Mouse (Mus musculus) gastrocnemius, adult 18-20 months (tissue): ENCODE measurements at regions not wholly inside any gene's neighbourhood (a gene's known extent, or its start where the extent isn't known, plus 50 kb on each side); places are given as distances from the start of the nearest gene placed in this dataset.
"Not testable (repeated sequence)": the region's sequence is repeated elsewhere in the genome, so short reads cannot be mapped to it uniquely, and the experiment has no call there.

ENCODE experiments used
- DNase-seq: peaks from one replicate; pipeline ENCODE4 v3.0.0; 2021; ENCODE audit warnings: low spot score

DNA sequence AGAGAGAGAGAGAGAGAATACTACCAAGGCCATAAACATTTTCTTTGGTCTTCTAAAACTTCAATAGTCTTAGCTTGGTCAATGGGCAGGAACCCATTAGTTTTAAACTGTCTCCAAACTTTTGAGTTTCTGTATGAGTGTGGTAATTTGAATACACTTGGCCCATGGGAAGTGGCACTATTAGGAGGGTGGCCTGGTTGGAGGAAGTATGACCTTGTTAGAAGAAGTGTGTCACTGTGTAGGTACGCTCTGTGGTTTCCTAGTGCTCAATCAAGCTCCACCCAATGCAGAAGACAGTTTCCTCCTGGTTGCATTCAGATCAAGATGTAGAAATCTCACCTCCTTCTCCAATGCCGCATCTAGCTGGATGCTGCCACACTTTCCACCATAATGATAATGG is 94.5 kb upstream of the Ipo5 start:
- no peak for DNase-seq

DNA sequence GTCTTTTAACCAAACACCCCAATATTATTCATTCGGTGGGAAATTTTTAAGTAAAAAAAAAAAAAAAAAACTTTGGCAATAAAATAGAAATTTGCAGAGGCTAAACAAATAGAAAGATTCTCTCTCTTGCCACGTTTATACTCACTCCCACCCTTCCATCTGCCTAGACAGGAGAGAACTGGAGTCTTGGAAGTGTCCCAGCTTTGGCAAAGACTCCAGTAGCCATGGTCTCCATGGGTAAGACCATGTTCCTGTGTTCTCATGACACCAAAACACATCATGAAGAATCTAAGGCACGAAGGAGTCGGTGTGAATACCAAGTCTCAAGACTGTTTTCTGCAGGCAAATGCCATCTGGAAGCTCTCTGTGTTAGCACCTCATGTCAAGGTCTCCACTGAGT is 84.8 kb upstream of the Ipo5 start:
- no peak for DNase-seq

DNA sequence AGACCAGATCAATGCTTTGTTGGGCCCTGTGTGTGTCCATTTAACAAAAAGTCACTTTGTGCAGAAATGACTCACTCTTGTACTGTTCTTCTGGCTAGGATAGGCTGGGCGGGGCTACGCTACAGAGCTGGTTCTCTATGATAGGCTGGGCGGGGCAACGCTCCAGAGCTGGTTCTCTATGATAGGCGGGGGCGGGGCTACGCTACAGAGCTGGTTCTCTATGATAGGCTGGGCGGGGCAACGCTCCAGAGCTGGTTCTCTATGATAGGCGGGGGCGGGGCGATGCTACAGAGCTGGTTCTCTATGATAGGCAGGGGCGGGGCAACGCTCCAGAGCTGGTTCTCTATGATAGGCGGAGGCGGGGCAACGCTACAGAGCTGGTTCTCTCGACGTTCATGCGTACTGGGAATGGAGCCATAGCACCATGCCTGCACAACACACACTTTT is 80.6 kb upstream of the Ipo5 start:
- not testable (repeated sequence) for DNase-seq

DNA sequence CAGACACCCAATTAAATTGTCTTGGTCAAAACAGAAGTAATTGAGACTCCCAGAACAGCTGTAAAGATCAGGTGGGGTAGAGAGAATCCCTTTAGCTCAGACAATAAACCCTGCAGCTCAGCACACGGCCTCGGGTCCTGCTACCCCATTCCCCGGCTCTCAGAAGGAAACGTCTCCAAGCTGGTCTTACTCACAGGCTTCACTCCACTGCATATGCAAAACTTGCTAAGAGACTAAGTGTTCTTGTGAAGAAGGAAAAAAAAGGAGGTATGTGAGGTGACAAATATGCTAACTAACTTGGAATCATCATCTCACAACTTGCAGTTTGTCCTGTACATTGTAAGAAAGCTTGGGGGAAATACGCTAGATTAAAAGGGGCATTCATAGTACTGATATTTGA is 79.6 kb upstream of the Ipo5 start:
- DNase-seq, result no peak

DNA sequence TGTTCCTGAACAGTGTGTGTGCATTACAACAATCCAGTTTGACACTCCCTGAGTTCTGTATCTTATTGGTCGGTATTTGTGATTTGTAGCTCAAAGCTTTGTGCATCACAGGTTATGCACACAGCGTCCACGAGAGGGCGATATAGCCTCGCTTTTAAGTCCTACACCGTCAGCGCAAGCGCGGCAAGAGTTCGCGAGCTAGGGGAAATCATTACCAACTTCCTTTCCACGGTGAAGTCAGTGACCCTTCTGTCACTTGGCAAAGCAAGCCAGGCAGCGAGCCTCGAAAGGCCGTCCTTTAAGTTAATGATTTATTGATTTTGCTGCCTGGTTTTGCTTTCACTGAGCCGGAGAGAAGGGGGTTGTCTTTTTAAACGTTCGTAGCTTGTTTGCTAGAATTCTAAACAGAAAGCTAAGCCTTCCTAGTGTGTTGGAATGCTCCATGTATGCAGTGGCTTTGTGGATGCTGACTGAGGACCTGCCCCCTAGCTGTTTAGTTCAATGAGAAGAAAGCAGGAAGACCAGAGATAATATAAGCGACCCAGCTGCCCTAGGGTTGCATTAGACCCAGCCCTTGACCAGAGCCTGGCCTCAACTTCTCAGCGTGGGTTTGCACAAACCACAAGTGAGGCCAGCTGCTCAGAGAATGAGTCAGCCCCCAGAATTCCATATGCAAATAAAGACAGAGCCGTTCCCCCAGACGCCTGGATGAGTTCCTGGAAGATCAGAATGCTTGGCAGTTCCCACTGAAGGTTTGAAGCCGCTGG is 79.0 kb upstream of the Ipo5 start:
- peak; percentile 90 for DNase-seq

DNA sequence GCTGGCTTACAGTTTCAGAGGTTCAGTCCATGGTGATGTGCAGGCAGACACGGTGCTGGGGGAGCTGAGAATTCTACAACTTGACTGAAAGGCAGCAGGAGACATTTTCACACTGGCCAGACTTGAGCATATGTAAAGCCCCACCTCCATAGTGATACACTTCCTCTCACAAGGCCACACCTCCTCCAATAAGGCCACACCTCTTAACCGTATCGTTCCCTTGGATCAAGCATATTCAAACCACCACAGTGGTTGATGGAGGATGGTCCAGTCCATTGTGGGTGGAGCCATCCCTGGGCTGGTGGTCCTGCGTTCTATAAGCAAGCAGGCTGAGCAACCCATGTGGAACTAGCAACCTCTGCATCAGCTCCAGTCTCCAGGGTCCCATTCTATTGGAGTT is 76.2 kb upstream of the Ipo5 start:
- no peak for DNase-seq

DNA sequence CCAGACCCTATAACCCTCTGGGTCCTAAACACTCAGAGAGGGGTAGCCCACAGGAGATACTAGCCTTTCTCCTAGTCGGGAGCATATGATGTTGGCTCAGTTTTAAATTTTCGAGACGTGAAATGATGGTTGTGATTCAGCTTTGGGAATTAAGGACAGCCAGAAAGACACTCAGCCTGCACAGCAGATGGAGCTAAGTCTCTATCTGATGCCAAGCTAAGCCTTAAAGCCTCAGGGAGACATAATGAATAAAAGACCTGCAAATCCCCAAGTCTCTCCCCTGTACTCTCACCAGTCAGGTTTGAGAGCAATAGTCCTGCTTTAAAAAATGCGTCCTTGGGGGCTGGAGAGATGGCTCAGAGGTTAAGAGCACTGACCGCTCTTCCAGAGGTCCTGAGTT is 75.3 kb upstream of the Ipo5 start:
- no peak for DNase-seq

DNA sequence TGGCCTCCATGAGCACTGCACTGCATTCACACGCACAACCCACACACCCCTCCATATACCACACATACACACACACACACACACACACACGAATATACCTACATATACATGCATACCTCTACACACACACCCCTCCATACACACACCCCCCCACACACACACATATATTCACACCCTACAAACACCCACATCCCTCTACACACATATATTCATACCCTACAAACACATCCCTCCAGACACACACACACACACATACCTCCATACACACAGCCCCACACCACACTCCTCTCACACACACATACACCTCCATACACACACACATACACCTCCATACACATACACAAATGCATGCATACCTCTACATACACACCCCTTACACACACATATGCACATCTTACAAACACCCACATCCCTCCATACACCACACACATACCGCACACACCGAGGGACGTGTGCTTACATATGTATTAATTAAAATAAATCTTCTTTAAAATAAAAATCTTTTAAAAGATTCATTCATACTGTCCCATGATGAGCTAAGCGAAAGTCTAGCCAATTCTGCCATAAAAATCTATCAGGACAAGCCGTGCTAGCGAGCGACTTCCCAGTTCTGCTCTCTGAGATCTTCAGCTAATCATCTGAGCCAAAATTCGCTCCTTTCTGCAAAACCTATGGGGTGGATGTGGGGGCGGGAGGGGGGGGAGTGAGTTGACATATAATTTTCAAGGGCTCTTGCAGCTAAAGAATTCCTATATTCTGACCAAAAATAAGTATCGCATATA is 74.3 kb upstream of the Ipo5 start:
- no peak for DNase-seq

DNA sequence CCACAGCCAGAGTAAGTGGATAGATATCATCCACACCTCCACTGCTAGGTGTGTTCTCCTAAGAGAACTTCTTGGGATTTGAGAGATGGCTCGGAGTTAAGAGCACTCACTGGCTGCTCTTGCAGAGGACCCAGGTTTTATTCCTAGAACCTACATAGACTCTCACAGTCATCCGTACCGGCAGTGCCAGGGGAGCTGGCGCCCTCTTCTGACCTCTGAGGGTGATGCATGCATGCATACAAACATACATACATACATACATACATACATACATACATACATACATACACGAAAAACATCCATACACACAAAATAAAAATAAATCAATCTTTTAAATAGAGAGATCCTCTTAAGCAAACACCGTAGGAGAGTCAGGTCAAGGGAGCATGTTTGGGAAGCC is 70.1 kb upstream of the Ipo5 start:
- DNase-seq, result no peak

DNA sequence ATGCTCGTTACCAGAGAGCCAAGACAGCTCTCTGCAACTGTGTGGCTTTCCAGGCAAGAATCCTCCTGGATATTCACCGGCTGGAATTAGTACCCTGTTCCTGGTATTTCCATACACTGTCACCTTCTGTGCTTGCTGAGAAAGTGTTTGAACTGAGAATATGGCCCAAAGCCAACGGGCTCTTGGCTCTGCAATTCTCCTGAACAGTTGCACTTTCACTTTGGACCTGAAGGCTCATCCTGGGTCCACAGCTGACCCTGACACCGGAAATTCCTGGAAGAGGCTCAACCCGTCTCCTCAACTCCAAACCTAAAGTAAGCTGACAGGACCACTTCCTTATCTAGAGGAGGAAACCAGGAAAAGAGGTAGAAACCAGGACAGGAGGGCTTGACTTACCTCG is 69.7 kb upstream of the Ipo5 start:
- DNase-seq, result peak; percentile 33

DNA sequence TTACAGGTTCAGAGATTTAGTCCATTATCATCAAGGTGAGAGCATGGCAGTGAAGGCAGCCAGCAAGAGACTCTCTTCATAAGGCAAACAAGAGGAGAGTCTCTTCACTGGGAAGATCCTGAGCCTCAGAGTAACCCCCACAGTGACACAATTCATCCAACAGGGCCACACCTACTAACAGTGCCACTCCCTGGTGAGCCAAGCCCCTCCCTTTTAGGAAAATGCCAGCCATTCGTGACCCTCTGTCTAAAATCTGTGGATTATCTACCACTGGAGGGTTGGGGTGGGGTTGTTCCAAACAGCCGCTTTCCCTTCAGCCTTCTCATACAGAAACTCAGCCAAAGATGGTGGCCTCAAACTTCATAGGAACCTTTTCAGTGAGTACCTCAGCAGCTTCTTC is 65.9 kb upstream of the Ipo5 start:
- DNase-seq, result no peak

DNA sequence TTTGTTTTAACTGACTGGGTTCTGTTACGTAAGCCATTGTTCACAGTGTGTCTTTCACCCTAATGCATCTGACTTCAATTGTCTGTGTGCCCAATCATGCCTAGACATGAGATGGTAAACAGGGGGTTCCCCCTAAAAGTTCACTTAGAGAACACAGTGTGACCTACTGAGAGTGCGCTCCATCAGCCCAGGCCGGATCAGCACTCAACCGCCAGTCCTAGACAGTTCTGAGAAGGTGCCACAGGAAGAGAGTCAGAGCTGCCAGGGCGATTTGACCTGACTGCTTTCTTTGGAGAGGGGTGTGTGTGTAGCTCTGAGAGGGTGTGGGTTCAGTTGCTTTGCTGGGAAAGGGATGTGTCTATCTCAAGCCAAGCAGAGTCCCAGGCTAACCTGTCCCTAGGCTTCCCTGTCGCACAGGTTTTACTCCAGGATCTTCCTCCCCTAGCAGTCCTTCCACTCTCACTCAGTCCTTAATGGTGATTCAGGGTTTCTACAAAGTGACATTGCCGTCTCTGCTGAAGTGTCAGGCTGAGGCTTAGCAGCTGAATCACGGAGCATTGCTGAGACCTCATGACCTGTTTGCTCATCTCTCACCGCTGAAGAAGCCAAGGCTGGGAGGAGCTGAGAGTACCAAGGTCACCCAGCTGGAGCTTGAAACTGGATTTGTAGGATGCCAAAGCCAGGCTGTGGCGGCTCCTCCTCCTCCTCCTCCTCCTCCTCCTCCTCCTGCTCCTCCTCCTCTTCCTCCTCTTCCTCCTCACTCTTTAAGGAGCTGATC is 64.8 kb upstream of the Ipo5 start:
- peak; percentile 28 for DNase-seq

DNA sequence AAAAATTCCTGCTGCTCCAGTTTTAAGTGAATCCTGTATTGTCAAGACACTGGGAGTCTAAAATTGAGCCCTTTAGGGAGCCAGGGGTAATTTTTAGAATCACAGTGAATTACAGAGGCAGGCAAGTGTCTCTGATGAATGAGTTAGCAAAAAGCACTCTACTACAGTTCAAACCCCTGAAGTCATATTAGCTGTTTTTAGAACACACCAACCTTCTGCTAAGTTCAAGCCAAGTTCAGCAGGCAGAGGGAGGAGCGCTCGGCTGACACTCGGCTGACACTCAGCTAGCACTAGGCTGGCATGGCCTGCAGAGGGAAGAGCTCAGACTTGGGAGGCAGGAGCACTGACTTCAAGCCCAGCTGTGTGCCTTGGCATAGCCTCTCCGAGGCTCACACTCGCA is 64.0 kb upstream of the Ipo5 start:
- peak; percentile 59 for DNase-seq

DNA sequence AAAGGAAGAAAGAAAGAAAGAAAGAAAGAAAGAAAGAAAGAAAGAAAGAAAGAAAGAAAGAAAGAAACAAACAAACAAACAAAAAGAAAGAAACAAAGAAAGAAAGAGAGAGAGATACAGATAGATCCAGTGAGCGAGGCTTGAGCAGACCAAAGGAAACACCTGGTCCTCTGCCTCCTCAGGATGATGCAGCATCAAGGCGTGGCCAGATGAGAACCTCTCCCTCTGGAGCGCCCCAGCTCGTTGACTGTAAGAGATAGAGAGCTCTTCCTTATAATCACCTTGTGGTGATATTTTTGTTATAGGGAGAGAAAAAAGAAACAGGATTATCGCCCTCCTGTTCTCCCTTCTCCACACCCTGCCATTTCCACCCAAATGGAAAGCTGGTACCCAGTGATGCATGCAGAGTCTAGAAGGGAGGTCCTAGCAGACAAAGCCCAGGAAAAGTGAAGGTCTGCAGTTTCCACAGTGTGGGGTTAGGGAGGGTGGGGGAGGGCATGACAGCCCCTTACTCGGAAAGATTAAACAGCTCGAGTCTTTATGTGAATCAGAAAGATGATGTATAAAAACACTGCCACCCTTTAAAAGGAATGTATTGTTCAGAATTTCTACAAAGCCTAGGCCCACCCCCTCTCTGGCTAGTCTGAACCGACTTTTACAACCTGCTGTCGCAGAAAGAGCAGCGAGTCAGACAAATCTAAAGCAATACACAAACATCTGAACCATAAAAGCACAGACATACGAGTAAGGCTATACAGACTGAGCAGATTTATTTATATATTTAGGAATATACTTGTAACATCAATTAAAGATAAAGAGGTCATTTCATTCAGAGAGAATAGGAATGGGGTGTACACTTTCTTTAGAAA is 62.7 kb upstream of the Ipo5 start:
- DNase-seq, result no peak

DNA sequence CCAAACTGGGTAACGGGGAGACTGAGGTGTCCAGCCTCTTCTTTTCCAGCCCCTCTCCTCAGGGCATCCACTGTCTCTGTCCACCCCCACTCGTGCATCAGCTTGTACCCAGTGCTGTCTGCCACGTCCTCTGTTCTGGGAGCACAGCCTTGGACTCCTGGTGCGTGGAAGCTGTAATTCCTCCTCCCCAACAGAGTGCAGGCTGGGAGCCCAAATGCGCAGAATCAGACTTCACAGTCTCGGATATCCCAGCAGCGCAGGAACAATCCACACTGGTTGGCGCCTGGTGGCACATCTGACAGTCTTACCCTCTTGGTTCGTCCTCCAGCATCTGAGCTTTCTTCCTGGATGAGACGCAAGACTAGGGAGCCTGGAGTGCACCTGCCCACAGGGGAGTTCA is 61.9 kb upstream of the Ipo5 start:
- no peak for DNase-seq

DNA sequence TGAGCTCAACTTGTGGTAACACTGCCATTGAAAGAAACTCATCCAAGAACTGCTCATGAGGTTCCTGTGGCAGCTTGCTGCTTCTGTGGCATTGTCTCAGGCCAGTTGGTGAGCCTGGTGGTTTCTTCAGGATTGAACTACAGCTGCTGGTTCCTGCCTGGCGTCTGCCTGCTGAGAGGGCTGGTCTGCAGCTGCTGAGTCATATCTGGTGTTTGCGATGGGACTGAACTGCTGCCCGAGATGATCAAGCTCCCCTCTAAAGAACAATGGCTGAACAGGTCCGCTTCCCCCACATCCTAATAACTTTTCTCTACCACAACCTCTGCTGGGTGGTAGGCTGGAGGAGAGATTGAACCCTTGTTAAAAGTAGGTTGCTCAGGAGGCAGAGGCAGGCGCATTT is 57.4 kb upstream of the Ipo5 start:
- no peak for DNase-seq

DNA sequence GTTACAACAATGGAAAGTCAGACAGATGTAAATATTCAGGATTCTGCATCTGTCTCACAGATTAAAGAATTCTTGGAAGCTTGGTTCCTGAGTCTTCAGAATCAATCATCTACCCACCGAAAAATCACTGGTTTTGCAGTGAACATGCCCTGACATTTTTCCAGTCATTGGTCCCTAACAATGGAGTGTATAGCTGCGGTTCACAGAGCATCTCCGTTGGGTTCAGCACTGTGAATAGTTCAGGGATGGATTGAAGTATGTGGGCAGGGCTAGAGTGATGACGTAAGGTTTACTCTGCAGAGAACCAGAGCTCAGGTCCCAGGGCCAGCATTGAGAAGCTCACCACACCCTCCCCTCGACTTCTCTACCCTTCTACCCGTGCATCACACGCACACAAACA is 56.5 kb upstream of the Ipo5 start:
- DNase-seq, result no peak

DNA sequence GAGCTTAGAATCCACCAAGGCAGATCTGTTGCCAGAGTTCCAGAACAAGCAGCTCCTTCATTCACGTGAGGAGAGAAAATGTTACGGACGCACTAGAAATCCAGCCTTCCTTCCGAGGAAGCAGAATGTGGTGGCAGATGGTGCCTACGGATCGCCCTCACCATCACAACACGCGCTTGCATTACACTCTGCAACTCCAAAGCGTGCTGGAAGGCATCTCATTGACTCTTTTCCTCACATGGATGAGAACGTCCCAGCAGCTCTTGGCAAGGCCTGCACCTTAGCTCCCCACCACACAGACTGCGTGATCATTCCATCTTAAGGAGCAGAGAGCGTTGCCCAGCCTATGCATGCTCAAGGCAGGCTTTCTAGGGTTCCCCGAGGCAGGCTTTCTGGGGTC is 55.8 kb upstream of the Ipo5 start:
- DNase-seq, result no peak
